Mouse (Mus musculus): ENCODE results near the gene Olfr71. TPM values are rescaled to one million over a fixed set of nuclear protein-coding genes. Genes with fewer than 3 reads are reported as not detected.

Olfr71 gene
- polyA plus RNA-seq, 1 experiment from 2014 or later, result 0.09 TPM

DNA sequence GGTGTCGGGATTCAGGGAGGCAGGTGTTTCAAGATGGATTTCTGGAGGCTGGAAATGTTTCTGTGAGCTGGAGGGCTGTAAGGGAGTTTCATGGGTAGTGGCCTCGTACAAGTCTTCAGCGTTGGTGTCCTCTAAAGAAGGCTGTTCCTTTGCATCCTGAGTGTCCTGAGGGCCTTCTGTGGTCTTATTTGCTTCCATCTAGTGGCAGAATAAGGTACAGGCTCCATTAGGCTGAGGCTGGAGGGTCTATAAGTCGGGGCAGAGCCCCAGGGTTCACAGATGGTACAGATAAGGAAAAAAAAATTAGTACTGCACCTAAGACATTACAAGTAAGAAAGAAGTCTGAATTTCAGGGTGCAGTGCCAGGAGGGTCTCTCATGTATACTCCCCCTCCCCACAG is 43.6 kb downstream of the Olfr71 start:
- Histone ChIP-seq H3K27ac (ENCODE audit: low read length) (no peak overlapping the region), H3K36me3 (ENCODE audit: control insufficient read depth, insufficient read depth, low read length) (no peaks in the 10 kb centered on the region), H3K4me2 (replicated peaks; ENCODE audit: low read depth, low read length) (no peak overlapping the region), H3K9me3 (ENCODE audit: control insufficient read depth, low read depth, low read length) (no peaks in the 10 kb centered on the region), H3K27me3 (ENCODE audit: control insufficient read depth, insufficient read depth, low read length) (0 out of 2 replicates have a peak, but pooled peaks cover 4% of the 10 kb centered on the region), H3K4me1 (ENCODE audit: control insufficient read depth, insufficient read depth, low read length) (peaks cover 10% of the 10 kb centered on the region; the same call in 1 of the 2 replicates), H3K4me3 (ENCODE audit: low read depth, low read length) (no peak overlapping the region), H3K9ac (replicated peaks; ENCODE audit: low read depth, low read length) (no peak overlapping the region)
- WGBS, result 27% methylated on average over 4 of the region's 4 CpGs
- ATAC-seq (ENCODE audit: insufficient number of reproducible peaks, insufficient read depth, low FRiP score, low read depth), result no peak

DNA sequence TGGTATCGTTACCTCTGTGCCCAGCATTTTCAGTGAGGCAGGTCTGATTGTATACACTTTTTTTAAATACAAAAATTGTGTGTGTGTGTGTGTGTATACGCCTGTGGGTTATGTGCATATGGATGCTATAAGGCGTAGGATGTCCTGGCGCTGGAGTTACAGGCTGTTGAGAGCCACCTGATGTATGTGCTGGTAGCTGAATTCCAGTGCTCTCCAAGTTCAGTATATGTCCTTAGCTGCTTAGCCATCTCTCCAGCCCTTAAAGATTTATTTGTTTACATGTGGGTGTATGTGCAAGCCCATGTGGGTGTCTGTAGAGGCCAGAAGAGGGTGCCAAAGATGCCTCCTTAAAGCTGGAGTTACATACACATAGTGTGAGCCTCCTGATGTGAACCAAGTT is 52.9 kb downstream of the Olfr71 start:
- no peak overlapping the region for H3K27ac ChIP-seq (ENCODE audit: low read length)
- H3K4me2 ChIP-seq (replicated peaks; ENCODE audit: low read depth, low read length), result peak overlapping the region; percentile 30
- peaks cover 2% of the 10 kb centered on the region; the same call in 1 of the 2 replicates for H3K4me1 ChIP-seq (ENCODE audit: control insufficient read depth, insufficient read depth, low read length)
- H3K27me3 ChIP-seq (ENCODE audit: control insufficient read depth, insufficient read depth, low read length), result no peaks in the 10 kb centered on the region
- 51% methylated on average over 4 of the region's 4 CpGs for WGBS
- H3K9me3 ChIP-seq (ENCODE audit: control insufficient read depth, low read depth, low read length), result no peaks in the 10 kb centered on the region
- H3K4me3 ChIP-seq (ENCODE audit: low read depth, low read length), result peak overlapping the region; percentile 69
- H3K9ac ChIP-seq (replicated peaks; ENCODE audit: low read depth, low read length), result no peak overlapping the region
- no peak for ATAC-seq (ENCODE audit: insufficient number of reproducible peaks, insufficient read depth, low FRiP score, low read depth)
- H3K36me3 ChIP-seq (ENCODE audit: control insufficient read depth, insufficient read depth, low read length), result no peaks in the 10 kb centered on the region

DNA sequence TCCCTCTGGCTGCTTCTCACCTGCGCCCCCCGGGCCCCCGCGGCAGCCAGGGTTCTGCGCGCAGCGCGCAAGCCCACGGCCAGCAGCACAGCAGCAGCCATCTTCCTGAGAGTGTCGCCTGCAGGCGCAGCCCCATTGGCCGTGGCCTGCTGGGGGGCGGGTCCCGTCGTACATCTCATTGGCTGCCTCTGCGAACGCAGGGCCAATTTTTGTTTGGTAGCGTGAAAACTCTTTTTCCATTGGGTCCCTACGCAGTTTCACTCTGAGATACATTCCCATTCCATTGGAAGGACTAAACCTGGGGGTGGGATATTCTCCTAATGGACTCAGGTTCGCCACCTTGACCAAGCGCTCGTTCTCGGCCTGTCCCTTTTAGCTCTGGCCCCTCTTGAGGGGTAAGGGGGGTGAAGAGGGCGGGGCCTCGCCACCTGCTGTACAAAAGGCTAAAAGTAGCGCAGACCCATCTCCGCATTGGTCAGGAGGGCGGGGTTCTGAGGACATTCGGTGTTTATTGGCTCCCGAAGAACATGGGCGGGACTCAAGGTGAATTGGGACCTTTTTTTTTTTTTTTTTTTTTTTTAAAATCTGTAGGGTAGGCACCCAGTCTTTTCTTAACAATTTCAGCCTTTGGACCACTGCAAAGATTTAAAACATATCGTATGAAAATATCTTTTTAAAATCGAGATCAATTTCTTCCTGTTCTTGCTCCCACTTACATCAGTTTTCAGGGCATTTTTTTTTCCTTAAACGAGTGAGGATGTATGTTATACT is 53.5 kb downstream of the Olfr71 start, which contains the start of gene Hint2:
Gene Hint2, minus strand, starts transcription at position 128 of the 771 bp plus-strand sequence.
- 1% methylated on average over 34 of the region's 34 CpGs for WGBS

DNA sequence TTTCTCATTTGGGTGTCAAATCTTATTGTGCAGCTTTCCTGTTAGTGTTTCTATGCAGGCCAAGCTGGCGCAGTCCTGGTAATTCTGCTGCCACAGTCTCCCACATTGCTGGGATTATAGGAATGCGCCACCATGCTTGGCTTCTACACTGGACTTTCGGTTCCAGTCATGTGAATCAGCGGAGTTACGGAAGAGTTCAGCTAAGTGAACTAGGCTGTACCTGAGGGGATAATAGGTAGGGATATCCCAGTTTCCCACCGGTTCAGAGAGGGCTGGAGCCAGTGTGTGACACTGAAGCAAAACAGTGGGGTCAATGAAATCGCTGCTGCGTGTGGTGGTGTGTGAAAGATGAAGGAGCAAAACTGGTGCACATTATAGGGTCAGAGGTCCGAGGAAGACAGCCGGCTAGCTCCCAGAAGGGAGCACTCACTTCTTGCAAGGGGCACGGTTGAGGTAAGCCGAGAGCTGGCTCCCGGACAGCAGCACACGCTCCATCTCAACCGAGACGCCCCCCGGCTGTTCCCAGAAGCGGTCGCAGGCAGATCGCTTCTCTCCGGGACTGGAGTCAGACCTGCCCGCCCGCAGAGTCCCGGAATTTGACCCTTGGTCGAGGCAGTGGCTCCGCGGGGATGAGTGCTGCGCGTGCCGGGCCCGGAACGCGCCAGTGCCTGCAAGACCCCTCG is 54.3 kb downstream of the Olfr71 start:
- Histone ChIP-seq H3K27ac (ENCODE audit: low read length) (peak overlapping the region; percentile 79), H3K36me3 (ENCODE audit: control insufficient read depth, insufficient read depth, low read length) (no peaks in the 10 kb centered on the region), H3K4me2 (replicated peaks; ENCODE audit: low read depth, low read length) (peak overlapping the region; percentile 75), H3K9me3 (ENCODE audit: control insufficient read depth, low read depth, low read length) (no peaks in the 10 kb centered on the region), H3K4me3 (ENCODE audit: low read depth, low read length) (peak overlapping the region; percentile 69), H3K27me3 (ENCODE audit: control insufficient read depth, insufficient read depth, low read length) (no peaks in the 10 kb centered on the region), H3K9ac (replicated peaks; ENCODE audit: low read depth, low read length) (peak overlapping the region; percentile 70), H3K4me1 (ENCODE audit: control insufficient read depth, insufficient read depth, low read length) (peaks cover 2% of the 10 kb centered on the region; the same call in 1 of the 2 replicates)
- WGBS, result 5% methylated on average over 34 of the region's 34 CpGs
- ATAC-seq (ENCODE audit: insufficient number of reproducible peaks, insufficient read depth, low FRiP score, low read depth), result no peak

More for the DNA sequence above, 53.5 kb downstream of the Olfr71 start, which contains the start of gene Hint2:
- Histone ChIP-seq H3K36me3 (ENCODE audit: control insufficient read depth, insufficient read depth, low read length) (no peaks in the 10 kb centered on the region), H3K27ac (ENCODE audit: low read length) (peak within 1 kb of the TSS; percentile 79), H3K9ac (replicated peaks; ENCODE audit: low read depth, low read length) (peak within 1 kb of the TSS; percentile 70), H3K9me3 (ENCODE audit: control insufficient read depth, low read depth, low read length) (no peaks in the 10 kb centered on the region), H3K4me1 (ENCODE audit: control insufficient read depth, insufficient read depth, low read length) (peaks cover 2% of the 10 kb centered on the region; the same call in 1 of the 2 replicates), H3K4me3 (ENCODE audit: low read depth, low read length) (peak within 1 kb of the TSS; percentile 69), H3K27me3 (ENCODE audit: control insufficient read depth, insufficient read depth, low read length) (no peaks in the 10 kb centered on the region), H3K4me2 (replicated peaks; ENCODE audit: low read depth, low read length) (peak within 1 kb of the TSS; percentile 75)
- peak; percentile 94 for ATAC-seq (ENCODE audit: insufficient number of reproducible peaks, insufficient read depth, low FRiP score, low read depth)

Other genes with a start within 250 kb of the Olfr71 start
- not detected in 2 replicates for gene Sit1, start 226.5 kb downstream of the Olfr71 start, polyA plus RNA-seq (2014; fragmentation: Nextera tagmentation; extraction: Ambion mirVana)
- 130 and 132 TPM in 2 replicates for gene Ccdc107, start 217.4 kb downstream of the Olfr71 start, polyA plus RNA-seq (2014; fragmentation: Nextera tagmentation; extraction: Ambion mirVana)
- 43.5 and 46.8 TPM in 2 replicates for gene Arhgef39, start 210.6 kb downstream of the Olfr71 start, polyA plus RNA-seq (2014; fragmentation: Nextera tagmentation; extraction: Ambion mirVana)
- gene Car9, start 203.3 kb downstream of the Olfr71 start, polyA plus RNA-seq (2014; fragmentation: Nextera tagmentation; extraction: Ambion mirVana), result 2.8 and 5.8 TPM in 2 replicates
- 790 and 843 TPM in 2 replicates for gene Tpm2, start 186.5 kb downstream of the Olfr71 start, polyA plus RNA-seq (2014; fragmentation: Nextera tagmentation; extraction: Ambion mirVana)
- gene Creb3, start 147.9 kb downstream of the Olfr71 start, polyA plus RNA-seq (2014; fragmentation: Nextera tagmentation; extraction: Ambion mirVana), result 56.2 and 69.8 TPM in 2 replicates
- gene Tln1, start 147.6 kb downstream of the Olfr71 start, polyA plus RNA-seq (2014; fragmentation: Nextera tagmentation; extraction: Ambion mirVana), result 83.7 and 98.5 TPM in 2 replicates
- 41.0 and 44.5 TPM in 2 replicates for gene Rgp1, start 131.5 kb downstream of the Olfr71 start, polyA plus RNA-seq (2014; fragmentation: Nextera tagmentation; extraction: Ambion mirVana)
- gene Gba2, start 131.4 kb downstream of the Olfr71 start, polyA plus RNA-seq (2014; fragmentation: Nextera tagmentation; extraction: Ambion mirVana), result 13.8 and 14.4 TPM in 2 replicates
- gene Msmp, start 125.8 kb downstream of the Olfr71 start, polyA plus RNA-seq (2014; fragmentation: Nextera tagmentation; extraction: Ambion mirVana), result 0.91 and 1.0 TPM in 2 replicates
- gene Npr2, start 78.3 kb downstream of the Olfr71 start, polyA plus RNA-seq (2014; fragmentation: Nextera tagmentation; extraction: Ambion mirVana), result 13.3 and 17.3 TPM in 2 replicates
- 0.70 and 1.7 TPM in 2 replicates for gene Spag8, start 56.7 kb downstream of the Olfr71 start, polyA plus RNA-seq (2014; fragmentation: Nextera tagmentation; extraction: Ambion mirVana)
- 103 and 112 TPM in 2 replicates for gene Hint2, start 53.8 kb downstream of the Olfr71 start, polyA plus RNA-seq (2014; fragmentation: Nextera tagmentation; extraction: Ambion mirVana)
- gene Tmem8b, start 41.3 kb downstream of the Olfr71 start, polyA plus RNA-seq (2014; fragmentation: Nextera tagmentation; extraction: Ambion mirVana), result 4.5 and 5.6 TPM in 2 replicates
- 3.7 and 4.2 TPM in 2 replicates for gene Fam221b, start 41.1 kb downstream of the Olfr71 start, polyA plus RNA-seq (2014; fragmentation: Nextera tagmentation; extraction: Ambion mirVana)
- gene Olfr70, start 9.4 kb downstream of the Olfr71 start, polyA plus RNA-seq (2014; fragmentation: Nextera tagmentation; extraction: Ambion mirVana), result not detected in 2 replicates
- 0.46 and 0.78 TPM in 2 replicates for gene Hrct1, start 16.9 kb upstream of the Olfr71 start, polyA plus RNA-seq (2014; fragmentation: Nextera tagmentation; extraction: Ambion mirVana)
- 0.10 TPM in 1 of 2 replicates, not detected in the other for gene Spaar, start 19.8 kb upstream of the Olfr71 start, polyA plus RNA-seq (2014; fragmentation: Nextera tagmentation; extraction: Ambion mirVana)
- not detected in 2 replicates for gene Olfr159, start 60.8 kb upstream of the Olfr71 start, polyA plus RNA-seq (2014; fragmentation: Nextera tagmentation; extraction: Ambion mirVana)
- not detected in 2 replicates for gene Olfr156, start 113.6 kb upstream of the Olfr71 start, polyA plus RNA-seq (2014; fragmentation: Nextera tagmentation; extraction: Ambion mirVana)
- gene Olfr157, start 129.9 kb upstream of the Olfr71 start, polyA plus RNA-seq (2014; fragmentation: Nextera tagmentation; extraction: Ambion mirVana), result not detected in 2 replicates
- gene Olfr155, start 141.3 kb upstream of the Olfr71 start, polyA plus RNA-seq (2014; fragmentation: Nextera tagmentation; extraction: Ambion mirVana), result not detected in 2 replicates
- 36.0 and 38.8 TPM in 2 replicates for gene Reck, start 165.3 kb upstream of the Olfr71 start, polyA plus RNA-seq (2014; fragmentation: Nextera tagmentation; extraction: Ambion mirVana)
- gene Glipr2, start 247.1 kb upstream of the Olfr71 start, polyA plus RNA-seq (2014; fragmentation: Nextera tagmentation; extraction: Ambion mirVana), result 117 and 121 TPM in 2 replicates

Data from stomach, embryonic 14.5 days (tissue).